Mouse (Mus musculus): Measurements from ENCODE around the gene Plscr1. TPM values are rescaled to one million over a fixed set of nuclear protein-coding genes. Genes with fewer than 3 reads are reported as not detected.

The Plscr1 gene
- polyA plus RNA-seq, 2 experiments, result 9.4 to 13.6 TPM

DNA sequence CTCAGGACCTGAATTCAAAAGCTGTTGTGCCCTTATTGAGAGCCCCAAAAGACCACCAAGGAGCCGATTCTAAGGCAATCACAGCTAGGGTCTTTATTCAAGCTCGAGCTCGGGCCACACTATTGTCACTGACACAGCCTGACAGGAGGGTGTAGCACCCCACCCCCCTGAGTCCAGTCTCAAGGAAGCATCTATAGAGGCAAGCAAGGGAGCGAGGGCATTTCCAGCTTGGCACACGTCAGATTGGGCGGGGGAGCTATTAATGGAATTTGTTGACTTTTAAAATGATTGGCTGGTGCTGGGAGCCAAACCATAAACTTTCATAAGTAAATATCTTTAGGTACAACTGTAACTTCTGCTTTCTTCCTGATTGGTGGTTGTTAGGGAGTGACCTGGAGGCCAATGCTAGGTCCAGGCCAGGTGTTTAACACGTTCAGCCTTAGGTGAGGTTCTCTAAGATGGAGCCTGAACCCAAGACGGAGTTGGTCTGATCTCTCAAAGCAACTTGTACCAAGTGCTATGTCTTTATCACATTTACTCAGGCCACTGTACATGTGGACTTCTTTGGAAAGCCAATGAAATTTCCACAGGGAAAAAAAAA lies 56.2 kb downstream of the Plscr1 start:
- no peaks in the 10 kb centered on the region for H3K9me3 ChIP-seq (ENCODE audit: control insufficient read depth, low read length)
- no peak for DNase-seq (ENCODE audit: low spot score)
- WGBS, result 76% methylated on average over 8 of the region's 8 CpGs
- TF ChIP-seq POLR2A (IDR thresholded peaks at IDR 0.05; ENCODE audit: borderline replicate concordance, extremely low read depth, insufficient read depth, insufficient read length), result no peak
- no peaks in the 10 kb centered on the region for H3K36me3 ChIP-seq (ENCODE audit: control insufficient read depth, insufficient read depth, low read length)
- no peak overlapping the region for H3K9ac ChIP-seq (ENCODE audit: low read depth, low read length, severe bottlenecking)
- no peaks in the 10 kb centered on the region for H3K27me3 ChIP-seq (ENCODE audit: control insufficient read depth, insufficient read depth, low read length)
- H3K4me3 ChIP-seq (replicated peaks; ENCODE audit: low read length), result no peak overlapping the region
- no peak overlapping the region for H3K4me2 ChIP-seq (replicated peaks; ENCODE audit: low read depth, low read length, severe bottlenecking)
- no peak for ATAC-seq (ENCODE audit: low FRiP score, low read depth)
- no peaks in the 10 kb centered on the region for H3K4me1 ChIP-seq (ENCODE audit: control insufficient read depth, insufficient read depth, low read length)
- H3K27ac ChIP-seq (replicated peaks; ENCODE audit: low read depth, low read length), result no peak overlapping the region

GRCm38 (mm10) chr9:92309077-92309476 lies 59.5 kb downstream of the Plscr1 start, which contains the start of gene 1700057G04Rik:
1700057G04Rik (plus strand) TSS chr9:92309377.
- H3K9me3 ChIP-seq (ENCODE audit: control insufficient read depth, low read length), result no peaks in the 10 kb centered on the region
- ATAC-seq (ENCODE audit: low FRiP score, low read depth) (no peak), DNase-seq (ENCODE audit: low spot score) (no peak)
- no peaks in the 10 kb centered on the region for H3K36me3 ChIP-seq (ENCODE audit: control insufficient read depth, insufficient read depth, low read length)
- no peaks in the 10 kb centered on the region for H3K27me3 ChIP-seq (ENCODE audit: control insufficient read depth, insufficient read depth, low read length)
- no peak within 1 kb of the TSS for H3K27ac ChIP-seq (replicated peaks; ENCODE audit: low read depth, low read length)
- H3K9ac ChIP-seq (ENCODE audit: low read depth, low read length, severe bottlenecking), result no peak within 1 kb of the TSS
- H3K4me3 ChIP-seq (replicated peaks; ENCODE audit: low read length), result no peak within 1 kb of the TSS
- no peaks in the 10 kb centered on the region for H3K4me1 ChIP-seq (ENCODE audit: control insufficient read depth, insufficient read depth, low read length)
- no peak within 1 kb of the TSS for H3K4me2 ChIP-seq (replicated peaks; ENCODE audit: low read depth, low read length, severe bottlenecking)
- no peak for TF ChIP-seq POLR2A (IDR thresholded peaks at IDR 0.05; ENCODE audit: borderline replicate concordance, extremely low read depth, insufficient read depth, insufficient read length)
- WGBS, result 91% methylated on average over 1 of the region's 1 CpGs

GRCm38 (mm10) chr9:92316791-92317190 lies 67.2 kb downstream of the Plscr1 start:
- H3K4me2 ChIP-seq (replicated peaks; ENCODE audit: low read depth, low read length, severe bottlenecking), result no peak overlapping the region
- H3K9ac ChIP-seq (ENCODE audit: low read depth, low read length, severe bottlenecking), result no peak overlapping the region
- no peaks in the 10 kb centered on the region for H3K27me3 ChIP-seq (ENCODE audit: control insufficient read depth, insufficient read depth, low read length)
- TF ChIP-seq POLR2A (IDR thresholded peaks at IDR 0.05; ENCODE audit: borderline replicate concordance, extremely low read depth, insufficient read depth, insufficient read length), result no peak
- no peak overlapping the region for H3K4me3 ChIP-seq (replicated peaks; ENCODE audit: low read length)
- H3K27ac ChIP-seq (replicated peaks; ENCODE audit: low read depth, low read length), result no peak overlapping the region
- H3K4me1 ChIP-seq (ENCODE audit: control insufficient read depth, insufficient read depth, low read length), result no peaks in the 10 kb centered on the region
- no peak for DNase-seq (ENCODE audit: low spot score)
- WGBS, result 75% methylated on average over 3 of the region's 3 CpGs
- H3K36me3 ChIP-seq (ENCODE audit: control insufficient read depth, insufficient read depth, low read length), result no peaks in the 10 kb centered on the region
- H3K9me3 ChIP-seq (ENCODE audit: control insufficient read depth, low read length), result no peaks in the 10 kb centered on the region
- no peak for ATAC-seq (ENCODE audit: low FRiP score, low read depth)

Small RNA genes lying within 50 kb of the gene (microRNA-seq; reads per million reads assigned to microRNA genes)
- not detected for gene Mir6386

Other genes starting within 250 kb of the Plscr1 start
- not detected in 2 replicates for gene Plscr5, start 56.8 kb upstream of the Plscr1 start, polyA plus RNA-seq (2012; rRNA removed)
- not detected in 2 replicates for gene Plscr5, start 56.8 kb upstream of the Plscr1 start, polyA plus RNA-seq (2014; fragmentation: Nextera tagmentation; extraction: Ambion mirVana)
- 0.77 and 0.96 TPM in 2 replicates for gene Plscr2, start 25.9 kb downstream of the Plscr1 start, polyA plus RNA-seq (2012; rRNA removed)
- 1.3 and 1.5 TPM in 2 replicates for gene Plscr2, start 25.9 kb downstream of the Plscr1 start, polyA plus RNA-seq (2014; fragmentation: Nextera tagmentation; extraction: Ambion mirVana)
- not detected in 2 replicates for gene 1700057G04Rik, start 59.6 kb downstream of the Plscr1 start, polyA plus RNA-seq (2012; rRNA removed)
- not detected in 2 replicates for gene 1700057G04Rik, start 59.6 kb downstream of the Plscr1 start, polyA plus RNA-seq (2014; fragmentation: Nextera tagmentation; extraction: Ambion mirVana)
- gene Plscr4, start 207.6 kb downstream of the Plscr1 start, polyA plus RNA-seq (2012; rRNA removed), result 3.5 and 3.8 TPM in 2 replicates
- gene Plscr4, start 207.6 kb downstream of the Plscr1 start, polyA plus RNA-seq (2014; fragmentation: Nextera tagmentation; extraction: Ambion mirVana), result 2.1 and 3.1 TPM in 2 replicates